Mouse (Mus musculus) kidney, adult 2 months (tissue): ENCODE measurements around the gene Ube2f.

Experiments used
- CTCF ChIP-seq: fragments of 200-500 bp; conservative IDR thresholded peaks from 2 replicates; pipeline ENCODE4 v1.5.1; 2011; ENCODE audit warnings: low read depth, mild to moderate bottlenecking, control low read depth, low read length, moderate library complexity, mixed read lengths; ENCODE audit not compliant: insufficient read depth, insufficient read length
- POLR2A ChIP-seq: fragments of 200-500 bp; IDR thresholded peaks from one replicate; pipeline ENCODE4 v1.6.1; 2011; ENCODE audit warnings: low read depth, low read length, control low read depth

DNA sequence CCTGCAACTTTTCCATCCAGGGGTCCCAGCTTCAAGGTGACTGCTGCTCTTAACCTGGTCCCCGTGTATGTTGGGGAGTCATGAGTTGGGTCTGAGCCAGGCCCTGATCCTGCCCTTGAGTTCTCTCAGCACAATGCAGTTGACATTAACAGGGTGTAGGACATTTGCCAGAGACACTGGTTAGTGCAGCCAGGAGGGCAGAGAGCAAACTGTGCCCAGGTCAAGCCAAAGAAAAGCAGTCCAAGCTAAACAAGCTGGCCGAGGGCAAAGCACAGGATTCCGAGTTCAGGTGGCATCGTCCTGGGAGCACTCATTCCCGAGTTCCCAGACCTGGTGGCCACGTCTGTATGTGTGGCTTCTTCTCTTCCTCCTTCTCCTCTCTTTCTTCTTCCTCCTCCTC lies 67.6 kb downstream of the Ube2f start:
- TF ChIP-seq CTCF (no peak), POLR2A (no peak)
